Mouse (Mus musculus): ENCODE measurements around the gene Defb25. TPM values are rescaled to one million over a fixed set of nuclear protein-coding genes. Genes with fewer than 3 reads are reported as not detected.

Gene Defb25
- not detected in 2 replicates for total RNA-seq (2023)

GRCm38 (mm10) chr2:152622953-152623352 is at the start of gene Defb25:
TSS of gene Defb25 (minus strand) at chr2:152623053.

GRCm38 (mm10) chr2:152669256-152669638 is 46.4 kb upstream of the Defb25 start, which contains the start of gene H13:
TSS of gene H13 (plus strand) at chr2:152669461.

GRCm38 (mm10) chr2:152626774-152627591 is 4.1 kb upstream of the Defb25 start, which contains the start of gene Rem1:
TSS of gene Rem1 (plus strand) at chr2:152626951.

GRCm38 (mm10) chr2:152604057-152604456 is 18.8 kb downstream of the Defb25 start, which contains the start of gene Defb36:
TSS of gene Defb36 (plus strand) at chr2:152604327.

GRCm38 (mm10) chr2:152599299-152599698 is 23.6 kb downstream of the Defb25 start, which contains the start of gene Defb45:
TSS of gene Defb45 (minus strand) at chr2:152599399.

GRCm38 (mm10) chr2:152580107-152580506 is 42.7 kb downstream of the Defb25 start, which contains the start of gene Defb19:
TSS of gene Defb19 (minus strand) at chr2:152580312.

Other genes starting within 250 kb of the Defb25 start
- gene Nrsn2, start 246.4 kb downstream of the Defb25 start, total RNA-seq (2023), result not detected in 2 replicates
- 0.20 and 0.22 TPM in 2 replicates for gene Sox12, start 225.0 kb downstream of the Defb25 start, total RNA-seq (2023)
- 0.61 and 1.2 TPM in 2 replicates for gene Zcchc3, start 208.0 kb downstream of the Defb25 start, total RNA-seq (2023)
- not detected in 2 replicates for gene 6820408C15Rik, start 207.5 kb downstream of the Defb25 start, total RNA-seq (2023)
- not detected in 2 replicates for gene Defb23, start 158.4 kb downstream of the Defb25 start, total RNA-seq (2023)
- gene Defb20, start 146.0 kb downstream of the Defb25 start, total RNA-seq (2023), result not detected in 2 replicates
- not detected in 2 replicates for gene Defb22, start 132.9 kb downstream of the Defb25 start, total RNA-seq (2023)
- gene Defb26, start 111.4 kb downstream of the Defb25 start, total RNA-seq (2023), result not detected in 2 replicates
- not detected in 2 replicates for gene Defb28, start 104.8 kb downstream of the Defb25 start, total RNA-seq (2023)
- not detected in 2 replicates for gene Defb29, start 83.0 kb downstream of the Defb25 start, total RNA-seq (2023)
- gene Gm17416, start 53.7 kb downstream of the Defb25 start, total RNA-seq (2023), result not detected in 2 replicates
- gene Defb21, start 50.3 kb downstream of the Defb25 start, total RNA-seq (2023), result not detected in 2 replicates
- not detected in 2 replicates for gene Defb19, start 42.7 kb downstream of the Defb25 start, total RNA-seq (2023)
- not detected in 2 replicates for gene Defb45, start 23.7 kb downstream of the Defb25 start, total RNA-seq (2023)
- gene Defb36, start 18.7 kb downstream of the Defb25 start, total RNA-seq (2023), result not detected in 2 replicates
- 6.2 and 7.2 TPM in 2 replicates for gene Rem1, start 3.9 kb upstream of the Defb25 start, total RNA-seq (2023)
- gene H13, start 46.4 kb upstream of the Defb25 start, total RNA-seq (2023), result 141 and 159 TPM in 2 replicates
- gene Mcts2, start 64.0 kb upstream of the Defb25 start, total RNA-seq (2023), result 17.7 and 36.2 TPM in 2 replicates
- gene Id1, start 113.2 kb upstream of the Defb25 start, total RNA-seq (2023), result 33.0 and 36.5 TPM in 2 replicates
- gene Cox4i2, start 131.1 kb upstream of the Defb25 start, total RNA-seq (2023), result not detected in 2 replicates
- gene Bcl2l1, start 208.7 kb upstream of the Defb25 start, total RNA-seq (2023), result 25.4 and 35.7 TPM in 2 replicates
- 41.1 and 43.2 TPM in 2 replicates for gene Tpx2, start 224.9 kb upstream of the Defb25 start, total RNA-seq (2023)